Comparison of ENCODE assay signal across 28 mouse cellular contexts in the genomic region with DNA sequence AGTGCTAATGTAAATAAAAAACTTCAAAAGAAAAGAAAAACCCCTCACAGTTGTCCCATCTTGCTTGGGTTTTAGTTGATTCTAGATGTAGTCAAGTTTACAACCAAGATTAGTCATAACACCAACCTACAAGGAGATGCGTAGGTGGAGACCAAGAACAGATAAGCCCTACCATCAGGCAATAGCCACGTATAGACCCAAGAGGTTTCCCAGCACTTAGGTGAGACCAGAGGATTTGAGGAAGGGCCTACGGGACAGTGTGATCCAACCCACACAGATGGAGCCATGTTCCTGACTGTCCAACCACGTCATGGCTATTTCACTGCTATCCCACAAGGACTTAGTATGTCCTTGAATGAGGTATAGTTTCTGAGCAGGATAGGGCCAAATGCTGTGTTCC. TPM values are rescaled to one million over a fixed set of nuclear protein-coding genes. Genes with fewer than 3 reads are reported as not detected.
"Had no signal": no experiment of that assay in that cellular context is flagged by ENCODE, and none has a peak within 500 bp of the region (broad histone marks: within the 10 kb centered on the region; RNA-seq: fewer than 3 reads in every experiment).

No protein-coding gene starts in this region.

- H3K27me3 ChIP-seq: neural tube, embryonic 13.5 days; neural tube, embryonic 15.5 days had no signal

- H3K27ac ChIP-seq: midbrain, embryonic 10.5 days; midbrain, embryonic 12.5 days; neural tube, embryonic 13.5 days; neural tube, embryonic 15.5 days had no signal

- H3K9ac ChIP-seq: lung, embryonic 14.5 days; midbrain, embryonic 12.5 days; neural tube, embryonic 13.5 days; neural tube, embryonic 15.5 days had no signal

- ATAC-seq: midbrain, embryonic 16.5 days had no signal

- DNase-seq: lung, adult 18-20 months; lung, embryonic 14.5 days; lung, postnatal 10 days; lung, postnatal 4 days; midbrain, embryonic 14.5 days; retina, postnatal 1 day; right cerebral cortex, adult 18-20 months; right cerebral cortex, postnatal 25 days; right cerebral cortex, postnatal 4 days; spleen, adult 18-20 months; thymus, adult 18-20 months; thymus, postnatal 14 days; thymus, postnatal 4 days had no signal

- H3K4me2 ChIP-seq: lung, embryonic 14.5 days; midbrain, embryonic 12.5 days; neural tube, embryonic 13.5 days; neural tube, embryonic 15.5 days had no signal

- H3K4me3 ChIP-seq: midbrain, embryonic 10.5 days; midbrain, embryonic 12.5 days; myocyte; neural tube, embryonic 13.5 days; neural tube, embryonic 15.5 days had no signal

- H3K4me1 ChIP-seq: neural tube, embryonic 13.5 days; neural tube, embryonic 15.5 days had no signal

- H3K9me3 ChIP-seq: midbrain, embryonic 10.5 days; midbrain, embryonic 12.5 days; neural tube, embryonic 13.5 days; neural tube, embryonic 15.5 days had no signal

- H3K36me3 ChIP-seq: midbrain, embryonic 10.5 days; midbrain, embryonic 12.5 days; neural tube, embryonic 13.5 days; neural tube, embryonic 15.5 days had no signal

RNA-seq across cellular contexts. Expression of gene Mlc1, which starts 6.5 kb away (rescaled TPM):
- total RNA-seq: megakaryocyte, adult 5-6 weeks; megakaryocyte-erythroid progenitor cell, adult 5-6 weeks had no signal
- polyA plus RNA-seq: lung, embryonic 14.5 days; myocyte; stomach, embryonic 14.5 days; stomach, embryonic 16.5 days had no signal

RNA-seq across cellular contexts. Expression of gene Mov10l1, which starts 10.4 kb away (rescaled TPM):
- total RNA-seq: megakaryocyte, adult 5-6 weeks; megakaryocyte-erythroid progenitor cell, adult 5-6 weeks had no signal
- polyA plus RNA-seq: lung, embryonic 14.5 days; midbrain, embryonic 10.5 days; midbrain, embryonic 12.5 days; midbrain, embryonic 14.5 days; midbrain, embryonic 16.5 days; myocyte; neural tube, embryonic 11.5 days; neural tube, embryonic 15.5 days; small intestine, adult 2 months; stomach, embryonic 14.5 days; stomach, embryonic 16.5 days had no signal

RNA-seq across cellular contexts. Expression of gene Ttll8, which starts 18.1 kb away (rescaled TPM):
- total RNA-seq: megakaryocyte, adult 5-6 weeks; megakaryocyte-erythroid progenitor cell, adult 5-6 weeks had no signal
- polyA plus RNA-seq: lung, embryonic 14.5 days; lung, embryonic 16.5 days; midbrain, embryonic 10.5 days; midbrain, embryonic 12.5 days; midbrain, embryonic 14.5 days; myocyte; neural tube, embryonic 11.5 days; neural tube, embryonic 13.5 days; small intestine, adult 2 months; stomach, embryonic 14.5 days; stomach, embryonic 16.5 days; thymus, postnatal 0 days; urinary bladder, adult 2 months had no signal
